Mouse (Mus musculus) CH12.LX (cell line): Measurements from ENCODE around the gene Eef1g. TPM values are rescaled to one million over a fixed set of nuclear protein-coding genes. Genes with fewer than 3 reads are reported as not detected.

ENCODE experiments used
- DNase-seq: peaks from one replicate; pipeline ENCODE4 v3.0.0-alpha.2; 2013; ENCODE audit errors: extremely low read depth
- H3K27ac ChIP-seq: 2 replicates; pipeline ENCODE4 v1.5.1; 2012; ENCODE audit warnings: low read depth, mild to moderate bottlenecking, control low read depth, moderate library complexity; ENCODE audit not compliant: insufficient read depth
- H3K27me3 ChIP-seq: replicated peaks from 2 replicates; pipeline ENCODE3; 2012; ENCODE audit warnings: inconsistent platforms
- H3K36me3 ChIP-seq, 2 experiments: replicated peaks in 1 of 2; 2 replicates each; pipeline versions ENCODE3 to v1.6.1; 2012; ENCODE audit warnings: inconsistent platforms in 1 of 2, low read length in 1 of 2, mild to moderate bottlenecking in 1 of 2, mixed read lengths in 1 of 2, moderate library complexity in 1 of 2; ENCODE audit not compliant: control insufficient read depth in 1 of 2, insufficient read depth in 1 of 2
- H3K4me1 ChIP-seq, 2 experiments: 2 replicates each; pipeline ENCODE4 v1.6.1; 2012; ENCODE audit warnings: inconsistent platforms in 1 of 2, moderate library complexity in 1 of 2; ENCODE audit not compliant: insufficient read depth in 2 of 2, control insufficient read depth in 1 of 2
- H3K4me2 ChIP-seq: 2 replicates; pipeline ENCODE4 v1.6.1; 2012; ENCODE audit warnings: low read depth, mild to moderate bottlenecking, control low read depth; ENCODE audit not compliant: poor library complexity, insufficient read depth, severe bottlenecking
- H3K4me3 ChIP-seq, 3 experiments: fragments of 150-350 bp in 1 of 3; sonication (generic) in 1 of 3; replicated peaks in 1 of 3; 2 replicates each; pipeline versions ENCODE3 to v1.5.1; 2011 to 2012; ENCODE audit warnings: low read depth in 2 of 3, low read length in 2 of 3, mild to moderate bottlenecking in 2 of 3, moderate library complexity in 2 of 3, control low read depth in 1 of 3, improper control_type of control experiment in 1 of 3, inconsistent platforms in 1 of 3, mixed read lengths in 1 of 3; ENCODE audit not compliant: poor library complexity in 1 of 3
- H3K79me2 ChIP-seq: replicated peaks from 2 replicates; pipeline ENCODE4 v1.6.1; 2012; ENCODE audit warnings: mild to moderate bottlenecking, moderate library complexity; ENCODE audit not compliant: control insufficient read depth, poor library complexity, insufficient read depth, severe bottlenecking; ENCODE audit errors: extremely low read depth
- H3K9ac ChIP-seq: 2 replicates; pipeline ENCODE4 v1.6.1; 2012; ENCODE audit warnings: low read depth, mild to moderate bottlenecking, control low read depth, moderate library complexity; ENCODE audit not compliant: insufficient read depth
- H3K9me3 ChIP-seq: replicated peaks from 2 replicates; pipeline ENCODE3; 2012; ENCODE audit warnings: low read length, inconsistent platforms, mixed read lengths
- CHD2 ChIP-seq: IDR thresholded peaks from 2 replicates; pipeline ENCODE4 v1.6.1; 2011; ENCODE audit warnings: low read length, improper control_type of control experiment
- CTCF ChIP-seq, 2 experiments: IDR thresholded peaks in 1 of 2; conservative IDR thresholded peaks in 1 of 2; 2 replicates each; pipeline ENCODE4 v1.5.1; 2011 to 2012; ENCODE audit warnings: low read depth in 2 of 2, low read length in 2 of 2, improper control_type of control experiment in 1 of 2, inconsistent platforms in 1 of 2, mild to moderate bottlenecking in 1 of 2, moderate library complexity in 1 of 2
- E2F4 ChIP-seq: IDR thresholded peaks from 2 replicates; pipeline ENCODE4 v1.6.1; 2011; ENCODE audit warnings: low read depth, low read length, improper control_type of control experiment; ENCODE audit not compliant: insufficient replicate concordance
- ELF1 ChIP-seq: IDR thresholded peaks from 2 replicates; pipeline ENCODE4 v1.6.1; 2014; ENCODE audit warnings: low read depth, mild to moderate bottlenecking, inconsistent platforms, low read length, improper control_type of control experiment
- EP300 ChIP-seq: IDR thresholded peaks from 2 replicates; pipeline ENCODE4 v1.6.1; 2011; ENCODE audit warnings: low read length, improper control_type of control experiment
- ETS1 ChIP-seq: conservative IDR thresholded peaks from 2 replicates; pipeline ENCODE4 v1.6.1; 2012; ENCODE audit warnings: low read depth, mild to moderate bottlenecking, inconsistent platforms, low read length, improper control_type of control experiment, moderate library complexity
- HCFC1 ChIP-seq: IDR thresholded peaks from 2 replicates; pipeline ENCODE4 v1.6.1; 2012; ENCODE audit warnings: low read depth, mild to moderate bottlenecking, inconsistent platforms, low read length, improper control_type of control experiment
- IRF4 ChIP-seq: IDR thresholded peaks from 2 replicates; pipeline ENCODE4 v1.6.1; 2014; ENCODE audit warnings: low read depth, mild to moderate bottlenecking, inconsistent platforms, low read length, improper control_type of control experiment
- MAFK ChIP-seq: IDR thresholded peaks from 2 replicates; pipeline ENCODE4 v1.6.1; 2011; ENCODE audit warnings: low read length, improper control_type of control experiment; ENCODE audit not compliant: insufficient replicate concordance
- MAX ChIP-seq: IDR thresholded peaks from 2 replicates; pipeline ENCODE4 v1.6.1; 2011; ENCODE audit warnings: low read length, improper control_type of control experiment
- MAZ ChIP-seq: IDR thresholded peaks from 2 replicates; pipeline ENCODE4 v1.6.1; 2012; ENCODE audit warnings: low read depth, mild to moderate bottlenecking, inconsistent platforms, low read length, improper control_type of control experiment, moderate library complexity
- MEF2A ChIP-seq: IDR thresholded peaks from 2 replicates; pipeline ENCODE4 v1.6.1; 2014; ENCODE audit warnings: low read depth, mild to moderate bottlenecking, inconsistent platforms, low read length, improper control_type of control experiment, borderline replicate concordance
- MXI1 ChIP-seq: IDR thresholded peaks from 2 replicates; pipeline ENCODE4 v1.6.1; 2011; ENCODE audit warnings: mild to moderate bottlenecking, low read depth, low read length, improper control_type of control experiment
- MYC ChIP-seq: IDR thresholded peaks from 2 replicates; pipeline ENCODE4 v1.6.1; 2011; ENCODE audit warnings: low read depth, mild to moderate bottlenecking, improper control_type of control experiment, low read length
- NELFE ChIP-seq: IDR thresholded peaks from 2 replicates; pipeline ENCODE4 v1.6.1; 2011; ENCODE audit warnings: low read depth, low read length, improper control_type of control experiment
- POLR2AphosphoS2 ChIP-seq: IDR thresholded peaks from 2 replicates; pipeline ENCODE4 v1.6.1; 2011; ENCODE audit warnings: low read depth, low read length, improper control_type of control experiment
- RCOR1 ChIP-seq: conservative IDR thresholded peaks from 2 replicates; pipeline ENCODE4 v1.6.1; 2012; ENCODE audit warnings: low read depth, mild to moderate bottlenecking, inconsistent platforms, low read length, improper control_type of control experiment
- SIN3A ChIP-seq: IDR thresholded peaks from 2 replicates; pipeline ENCODE4 v1.6.1; 2012; ENCODE audit warnings: low read length, improper control_type of control experiment, inconsistent platforms
- SMC3 ChIP-seq: IDR thresholded peaks from 2 replicates; pipeline ENCODE4 v1.6.1; 2011; ENCODE audit warnings: low read depth, low read length, improper control_type of control experiment
- TBP ChIP-seq: conservative IDR thresholded peaks from 2 replicates; pipeline ENCODE4 v1.6.1; 2011; ENCODE audit warnings: low read depth, low read length, improper control_type of control experiment
- TCF12 ChIP-seq: IDR thresholded peaks from 2 replicates; pipeline ENCODE4 v1.6.1; 2014; ENCODE audit warnings: low read depth, mild to moderate bottlenecking, inconsistent platforms, low read length, improper control_type of control experiment
- UBTF ChIP-seq: IDR thresholded peaks from 2 replicates; pipeline ENCODE4 v1.6.1; 2012; ENCODE audit warnings: low read depth, mild to moderate bottlenecking, inconsistent platforms, low read length, improper control_type of control experiment, moderate library complexity
- USF1 ChIP-seq: IDR thresholded peaks from 2 replicates; pipeline ENCODE4 v1.6.1; 2014; ENCODE audit warnings: low read depth, mild to moderate bottlenecking, inconsistent platforms, low read length, improper control_type of control experiment
- USF2 ChIP-seq: conservative IDR thresholded peaks from 2 replicates; pipeline ENCODE4 v1.6.1; 2011; ENCODE audit warnings: low read depth, low read length, improper control_type of control experiment
- ZC3H11A ChIP-seq: IDR thresholded peaks from 2 replicates; pipeline ENCODE4 v1.6.1; 2012; ENCODE audit warnings: low read depth, mild to moderate bottlenecking, inconsistent platforms, low read length, improper control_type of control experiment
- ZKSCAN1 ChIP-seq: IDR thresholded peaks from 2 replicates; pipeline ENCODE4 v1.6.1; 2012; ENCODE audit warnings: low read depth, inconsistent platforms, low read length, improper control_type of control experiment, borderline replicate concordance
- ZMIZ1 ChIP-seq: IDR thresholded peaks from 2 replicates; pipeline ENCODE4 v1.6.1; 2012; ENCODE audit warnings: low read depth, mild to moderate bottlenecking, inconsistent platforms, low read length, improper control_type of control experiment
- ZNF384 ChIP-seq: IDR thresholded peaks from 2 replicates; pipeline ENCODE4 v1.6.1; 2012; ENCODE audit warnings: low read depth, low read length, improper control_type of control experiment, inconsistent platforms
- dilution Hi-C: fragments of 300-500 bp; cut with MboI; formaldehyde crosslinking; loops from 2 replicates; pipeline ENCODE4 v1.14.3; 2020; ENCODE audit warnings: low sequenced_read_pairs; ENCODE audit not compliant: extremely low pct_unique_long_range_greater_than_20kb, extremely low pct_ligation_motif_present
- in situ Hi-C: fragments of 300-500 bp; cut with MboI; formaldehyde crosslinking; loops from 3 replicates; pipeline ENCODE4 v1.14.3; 2019; ENCODE audit warnings: low sequenced_read_pairs, low pct_ligation_motif_present, low pct_unique_long_range_greater_than_20kb, mixed read lengths
- polyA plus RNA-seq: library from polyadenylated mRNA; unstranded; fragments of >175 nt; gene quantifications from 2 replicates; pipeline ENCODE4 v1.2.1, GENCODE M21; 2012; ENCODE audit warnings: low read depth; ENCODE audit not compliant: insufficient read length
- total RNA-seq, 2 experiments: library from RNA; depleted of rRNA; stranded (reverse); fragments of 300-350 nt in 1 of 2; fragments of >200 nt in 1 of 2; gene quantifications; 2 replicates each; pipeline ENCODE4 v1.2.3; 2012 to 2014

Gene Eef1g
- total and polyA plus RNA-seq, 3 experiments = 1,172 to 1,511 (median 1,294) TPM

- Histone ChIP-seq H3K4me2 (no peak overlapping the region), H3K27me3 (no peaks in the 10 kb centered on the region), H3K9me3 (no peaks in the 10 kb centered on the region), H3K27ac (no peak overlapping the region), H3K4me1 (peaks cover 4 to 30% of the 10 kb centered on the region in 2 experiments), H3K79me2 (peaks cover 33% of the 10 kb centered on the region), H3K36me3 (peaks cover 51 to 75% of the 10 kb centered on the region in 2 experiments), H3K9ac (no peak overlapping the region), H3K4me3 (no peak overlapping the region)
- no peak for DNase-seq
- TF ChIP-seq SIN3A (no peak), RCOR1 (no peak), TBP (no peak), MAX (no peak), MAZ (no peak), MXI1 (no peak), ZNF384 (no peak), ELF1 (no peak), CHD2 (no peak), NELFE (no peak), MYC (no peak), ETS1 (no peak), USF1 (no peak), HCFC1 (no peak), EP300 (no peak), ZC3H11A (no peak), CTCF (conservative IDR thresholded peaks at IDR 0.05 in 1 of 2, IDR thresholded peaks at IDR 0.05 in 1 of 2; ENCODE audit: low read depth in 2 of 2, low read length in 2 of 2) (no peak), MAFK (no peak), UBTF (no peak), E2F4 (no peak)
- in situ Hi-C loops (no loop called here), dilution Hi-C loops (no loop called here)
Measured at GRCm38 (mm10) chr19:8952241-8952640, 14.6 kb upstream of the Eef1g start.

- in situ Hi-C loops (no loop called here), dilution Hi-C loops (no loop called here)
- TF ChIP-seq UBTF = peak; percentile 27; the same call in 1 of the 2 replicates
- no peak for TF ChIP-seq ZC3H11A
- TF ChIP-seq ZNF384 = peak; percentile 42; the same call in 1 of the 2 replicates
- no peak for TF ChIP-seq USF1
- TF ChIP-seq TCF12 = peak; percentile 95
- TF ChIP-seq MAZ = peak; percentile 82
- TF ChIP-seq USF2 = no peak
- peak; percentile 18 for TF ChIP-seq SMC3
- peak; percentile 100 for TF ChIP-seq HCFC1
- TF ChIP-seq CTCF (conservative IDR thresholded peaks at IDR 0.05 in 1 of 2, IDR thresholded peaks at IDR 0.05 in 1 of 2; ENCODE audit: low read depth in 2 of 2, low read length in 2 of 2) = no peak
- TF ChIP-seq NELFE = peak; percentile 87
- TF ChIP-seq MAFK = no peak
- no peak for TF ChIP-seq ZKSCAN1
- TF ChIP-seq IRF4 = peak; percentile 82
- peak; percentile 80 for TF ChIP-seq CHD2
- no peak; the same call in 1 of the 2 replicates for TF ChIP-seq RCOR1
- TF ChIP-seq ZMIZ1 = peak; percentile 81; the same call in 1 of the 2 replicates
- peak; percentile 98 for TF ChIP-seq MXI1
- peak; percentile 96 for TF ChIP-seq MAX
- peak; percentile 98 for TF ChIP-seq SIN3A
- TF ChIP-seq POLR2AphosphoS2 = peak; percentile 27; the same call in 1 of the 2 replicates
- TF ChIP-seq MEF2A = peak; percentile 88
- peak; percentile 69; the same call in 1 of the 2 replicates for TF ChIP-seq E2F4
Measured at GRCm38 (mm10) chr19:8953135-8954039, 13.5 kb upstream of the Eef1g start, which contains the start of gene Tut1. TSS of gene Tut1 (plus strand) at chr19:8953847.

More at GRCm38 (mm10) chr19:8953135-8954039, 13.5 kb upstream of the Eef1g start, which contains the start of gene Tut1:
- H3K9me3 ChIP-seq = no peaks in the 10 kb centered on the region
- H3K36me3 ChIP-seq = peaks cover 45 to 71% of the 10 kb centered on the region in 2 experiments
- H3K79me2 ChIP-seq = peaks cover 44% of the 10 kb centered on the region
- peak within 1 kb of the TSS; percentile 67 to 85 (median 82) for H3K4me3 ChIP-seq
- H3K27ac ChIP-seq = peak within 1 kb of the TSS; percentile 70
- no peaks in the 10 kb centered on the region for H3K27me3 ChIP-seq
- peaks cover 4 to 32% of the 10 kb centered on the region in 2 experiments for H3K4me1 ChIP-seq
- peak; percentile 98 for DNase-seq
- H3K9ac ChIP-seq = peak within 1 kb of the TSS; percentile 95
- H3K4me2 ChIP-seq = peak within 1 kb of the TSS; percentile 99
